Mouse (Mus musculus) intestine, embryonic 14.5 days (tissue): Measurements from ENCODE around the gene Echdc2. TPM values are rescaled to one million over a fixed set of nuclear protein-coding genes. Genes with fewer than 3 reads are reported as not detected.

ENCODE experiments used
- ATAC-seq: fragments of 200-750 bp; cut with Nextera tagmentation; replicated peaks from 2 replicates; pipeline ENCODE4 v1.8.0; 2017; ENCODE audit warnings: low read depth, moderate number of reproducible peaks, moderate TSS enrichment, moderate library complexity; ENCODE audit not compliant: low FRiP score, low TSS enrichment
- DNase-seq: peaks from one replicate; pipeline ENCODE4 v3.0.0-alpha.2; 2018; ENCODE audit warnings: low spot score
- H3K27ac ChIP-seq: fragments of 300-500 bp; sonication (generic); 2 replicates; pipeline ENCODE4 v1.5.1; 2014; ENCODE audit warnings: low read depth, mild to moderate bottlenecking, control low read depth
- H3K27me3 ChIP-seq: fragments of 300-500 bp; sonication (generic); replicated peaks from 2 replicates; pipeline ENCODE4 v1.6.1; 2014; ENCODE audit warnings: low read length, control low read depth; ENCODE audit not compliant: control insufficient read depth, insufficient read depth
- H3K36me3 ChIP-seq: fragments of 300-500 bp; sonication (generic); 2 replicates; pipeline ENCODE4 v1.6.1; 2014; ENCODE audit warnings: low read length, control low read depth; ENCODE audit not compliant: control insufficient read depth, insufficient read depth
- H3K4me1 ChIP-seq: fragments of 300-500 bp; sonication (generic); replicated peaks from 2 replicates; pipeline ENCODE4 v1.6.1; 2014; ENCODE audit warnings: low read length, control low read depth, mixed read lengths; ENCODE audit not compliant: control insufficient read depth, insufficient read depth
- H3K4me2 ChIP-seq: fragments of 300-500 bp; sonication (generic); 2 replicates; pipeline ENCODE4 v1.6.1; 2014; ENCODE audit warnings: low read length
- H3K4me3 ChIP-seq: fragments of 300-500 bp; sonication (generic); 2 replicates; pipeline ENCODE4 v1.5.1; 2014; ENCODE audit warnings: low read depth, low read length, control low read depth, mixed read lengths
- H3K9ac ChIP-seq: fragments of 300-500 bp; sonication (generic); 2 replicates; pipeline ENCODE4 v1.6.1; 2014; ENCODE audit warnings: mild to moderate bottlenecking, low read length
- H3K9me3 ChIP-seq: fragments of 300-500 bp; sonication (generic); 2 replicates; pipeline ENCODE4 v1.6.1; 2016; ENCODE audit warnings: low read length, control low read depth; ENCODE audit not compliant: control insufficient read depth
- WGBS: fragments of 180-500 bp; shearing (Covaris S2); extraction: QIAGEN DNeasy Blood & Tissue Kit; methylation state at CpG from one replicate; pipeline ENCODE4 v1.1.7; 2014; 5-methylcytosine and 5-hydroxymethylcytosine counted together
- polyA plus RNA-seq: library from polyadenylated mRNA; unstranded; fragments of >200 nt; fragmentation: Nextera tagmentation; extraction: Ambion mirVana; gene quantifications from 2 replicates; pipeline ENCODE4 v1.2.1, GENCODE M21; 2014

The Echdc2 gene
- polyA plus RNA-seq: 40.2 and 44.0 TPM in 2 replicates

DNA sequence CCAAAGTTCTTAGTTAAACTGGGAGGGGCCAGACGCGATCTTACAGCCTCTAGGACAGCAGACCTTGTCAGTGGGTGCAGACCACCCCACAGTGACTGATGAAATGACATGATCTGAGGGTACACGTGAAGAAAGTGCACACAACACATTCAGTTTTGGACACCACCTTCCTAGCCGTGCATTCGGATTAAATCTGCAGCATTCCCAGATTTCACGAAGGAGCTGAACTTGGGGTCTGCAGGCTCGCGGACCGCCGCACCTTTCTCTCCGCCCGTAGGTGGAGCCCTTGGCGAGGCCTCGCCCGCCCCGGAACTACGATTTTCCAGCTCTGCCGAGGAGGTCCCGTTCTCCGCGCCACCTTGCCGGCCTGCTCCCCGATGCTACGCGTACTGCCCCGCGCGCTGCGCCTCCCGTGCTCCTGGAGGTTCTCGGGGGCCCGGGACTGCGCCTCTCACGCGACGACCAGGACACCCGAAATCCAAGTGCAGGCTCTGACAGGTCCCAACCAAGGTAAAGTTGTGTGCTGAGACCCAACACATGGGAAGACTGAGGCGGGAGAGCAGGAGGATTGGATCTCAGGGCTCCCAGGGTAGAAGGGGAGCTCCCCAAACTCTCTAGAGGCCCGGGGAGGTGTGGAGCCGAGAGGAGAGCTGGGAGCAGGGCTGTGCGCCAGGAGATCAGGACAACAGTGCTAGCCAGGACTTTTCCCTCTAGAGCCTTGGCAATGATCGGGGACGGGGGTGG lies at the start of gene Echdc2:
Gene Echdc2 (plus strand): TSS at position 286 of the 744 bp plus-strand sequence.
- H3K4me3 ChIP-seq: peak within 1 kb of the TSS; percentile 69
- H3K4me1 ChIP-seq: no peaks in the 10 kb centered on the region
- ATAC-seq: peak; percentile 78
- H3K36me3 ChIP-seq: no peaks in the 10 kb centered on the region
- peak; percentile 86 for DNase-seq
- WGBS: 1% methylated on average over 43 of the region's 43 CpGs
- no peak within 1 kb of the TSS for H3K27ac ChIP-seq
- peak within 1 kb of the TSS; percentile 64 for H3K9ac ChIP-seq
- H3K27me3 ChIP-seq: no peaks in the 10 kb centered on the region
- H3K4me2 ChIP-seq: peak within 1 kb of the TSS; percentile 97
- no peaks in the 10 kb centered on the region for H3K9me3 ChIP-seq

GRCm38 (mm10) chr4:108116466-108116865 lies 48.8 kb upstream of the Echdc2 start:
- H3K36me3 ChIP-seq: 0 out of 2 replicates have a peak, but pooled peaks cover 3% of the 10 kb centered on the region
- no peak for DNase-seq
- H3K9me3 ChIP-seq: no peaks in the 10 kb centered on the region
- no peaks in the 10 kb centered on the region for H3K4me1 ChIP-seq
- no peak overlapping the region for H3K27ac ChIP-seq
- H3K4me2 ChIP-seq: no peak overlapping the region
- H3K27me3 ChIP-seq: no peaks in the 10 kb centered on the region
- no peak for ATAC-seq
- no peak overlapping the region for H3K9ac ChIP-seq
- H3K4me3 ChIP-seq: no peak overlapping the region
- 91% methylated on average over 2 of the region's 2 CpGs for WGBS

DNA sequence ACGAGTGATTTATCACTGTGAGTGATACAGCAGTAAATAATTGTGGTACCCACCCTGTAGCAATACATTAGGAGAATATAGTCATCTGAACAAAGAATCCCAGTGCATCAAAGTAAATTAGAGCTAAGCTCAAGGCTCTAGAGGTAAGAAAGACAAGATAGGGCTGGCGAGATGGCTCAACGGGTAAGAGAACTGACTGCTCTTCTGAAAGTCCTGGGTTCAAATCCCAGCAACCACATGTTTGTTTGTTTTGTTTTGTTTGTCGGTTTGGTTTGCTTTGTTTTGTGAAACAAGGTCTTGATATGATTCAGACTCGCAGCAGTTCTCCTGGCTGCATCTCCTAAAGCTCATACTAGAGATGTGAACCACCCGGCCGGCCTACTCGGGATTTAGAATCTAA lies 47.7 kb upstream of the Echdc2 start:
- H3K4me3 ChIP-seq: no peak overlapping the region
- no peaks in the 10 kb centered on the region for H3K36me3 ChIP-seq
- DNase-seq (no peak), ATAC-seq (no peak)
- no peaks in the 10 kb centered on the region for H3K27me3 ChIP-seq
- no peak overlapping the region for H3K27ac ChIP-seq
- H3K9ac ChIP-seq: no peak overlapping the region
- no peak overlapping the region for H3K4me2 ChIP-seq
- H3K9me3 ChIP-seq: no peaks in the 10 kb centered on the region
- 91% methylated on average over 8 of the region's 8 CpGs for WGBS
- no peaks in the 10 kb centered on the region for H3K4me1 ChIP-seq

DNA sequence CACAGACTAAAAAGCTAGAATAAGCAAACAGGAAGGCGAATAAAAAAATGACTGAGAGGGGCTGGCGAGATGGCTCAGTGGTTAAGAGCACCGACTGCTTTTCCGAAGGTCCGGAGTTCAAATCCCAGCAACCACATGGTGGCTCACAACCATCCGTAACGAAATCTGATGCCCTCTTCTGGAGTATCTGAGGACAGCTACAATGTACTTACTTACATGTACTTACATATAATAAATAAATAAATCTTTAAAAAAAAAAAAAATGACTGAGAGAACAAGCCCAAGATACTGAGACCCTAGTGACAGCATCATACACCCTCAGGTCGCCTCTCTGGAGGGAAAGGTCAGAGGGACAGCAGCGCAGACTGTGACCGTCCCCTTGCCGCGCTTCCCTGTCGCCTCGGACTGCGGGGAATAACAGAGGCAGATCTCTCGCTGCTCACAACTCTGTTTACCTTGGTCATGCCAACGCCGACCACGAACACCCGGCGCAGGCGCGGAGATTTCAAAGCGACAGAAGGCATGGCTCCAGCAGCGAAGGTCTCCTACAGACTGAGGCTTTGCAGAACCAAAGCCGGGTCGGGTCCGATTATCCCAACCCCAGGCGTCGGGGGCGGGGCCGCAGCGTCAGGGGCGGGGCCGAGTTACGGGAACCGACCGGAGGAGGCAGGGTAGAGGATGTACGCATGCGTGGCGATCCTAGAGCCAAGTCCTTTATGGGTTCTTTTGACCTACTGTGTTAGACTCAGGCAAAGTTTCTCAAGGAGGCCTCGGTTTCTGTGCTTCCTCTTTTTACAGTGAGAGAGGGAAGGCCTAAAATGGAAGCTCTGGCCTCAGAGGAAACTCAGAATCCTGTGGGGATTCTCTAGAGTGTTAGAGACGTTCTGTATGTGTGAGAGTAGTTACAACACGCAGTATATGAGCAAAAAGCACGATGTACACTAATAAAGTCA lies 47.0 kb upstream of the Echdc2 start:
- no peaks in the 10 kb centered on the region for H3K4me1 ChIP-seq
- peak overlapping the region; percentile 67 for H3K4me3 ChIP-seq
- H3K27me3 ChIP-seq: no peaks in the 10 kb centered on the region
- peak overlapping the region; percentile 62 for H3K9ac ChIP-seq
- H3K36me3 ChIP-seq: no peaks in the 10 kb centered on the region
- DNase-seq (peak; percentile 95), ATAC-seq (peak; percentile 84)
- no peaks in the 10 kb centered on the region for H3K9me3 ChIP-seq
- WGBS: 12% methylated on average over 43 of the region's 45 CpGs
- H3K4me2 ChIP-seq: peak overlapping the region; percentile 63
- H3K27ac ChIP-seq: peak overlapping the region; percentile 34; the same call in 1 of the 2 replicates

- no peak overlapping the region for H3K4me2 ChIP-seq
- DNase-seq (no peak), ATAC-seq (no peak)
- H3K36me3 ChIP-seq: no peaks in the 10 kb centered on the region
- H3K9ac ChIP-seq: no peak overlapping the region
- H3K4me3 ChIP-seq: no peak overlapping the region
- H3K27ac ChIP-seq: no peak overlapping the region
- H3K9me3 ChIP-seq: no peaks in the 10 kb centered on the region
- no peaks in the 10 kb centered on the region for H3K27me3 ChIP-seq
- 100% methylated on average over 1 of the region's 1 CpGs for WGBS
- H3K4me1 ChIP-seq: no peaks in the 10 kb centered on the region
Measured at GRCm38 (mm10) chr4:108124104-108124503, 41.1 kb upstream of the Echdc2 start.

- Histone ChIP-seq H3K4me2 (no peak overlapping the region), H3K4me1 (no peaks in the 10 kb centered on the region), H3K36me3 (no peaks in the 10 kb centered on the region), H3K27me3 (no peaks in the 10 kb centered on the region), H3K4me3 (no peak overlapping the region), H3K9me3 (no peaks in the 10 kb centered on the region), H3K27ac (no peak overlapping the region), H3K9ac (no peak overlapping the region)
- DNase-seq (no peak), ATAC-seq (no peak)
- 87% methylated on average over 4 of the region's 4 CpGs for WGBS
Measured at GRCm38 (mm10) chr4:108126260-108126659, 39.0 kb upstream of the Echdc2 start.

DNA sequence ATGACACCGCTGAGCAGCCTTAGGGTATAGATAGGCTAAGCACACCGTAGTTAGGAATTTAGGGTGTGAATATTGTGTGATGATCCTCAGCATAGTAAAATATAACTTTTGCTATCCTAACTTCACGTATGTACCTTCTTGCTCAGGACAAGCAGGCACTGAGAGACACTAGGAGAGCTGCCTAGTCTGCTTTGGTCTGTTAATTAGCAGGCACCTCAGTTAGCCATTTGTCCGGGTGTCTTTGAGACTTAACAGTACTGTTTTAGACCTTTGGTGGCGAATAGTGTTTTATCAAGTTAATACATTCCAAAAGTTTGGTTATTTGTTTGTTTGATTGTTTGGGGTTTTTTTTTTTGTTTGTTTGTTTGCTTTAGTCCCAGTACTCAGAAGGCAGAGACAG lies 37.7 kb upstream of the Echdc2 start:
- DNase-seq (no peak), ATAC-seq (no peak)
- no peak overlapping the region for H3K27ac ChIP-seq
- H3K9ac ChIP-seq: no peak overlapping the region
- no peak overlapping the region for H3K4me2 ChIP-seq
- no peaks in the 10 kb centered on the region for H3K36me3 ChIP-seq
- H3K27me3 ChIP-seq: no peaks in the 10 kb centered on the region
- H3K4me1 ChIP-seq: no peaks in the 10 kb centered on the region
- no peaks in the 10 kb centered on the region for H3K9me3 ChIP-seq
- no peak overlapping the region for H3K4me3 ChIP-seq
- WGBS: 88% methylated on average over 5 of the region's 5 CpGs

DNA sequence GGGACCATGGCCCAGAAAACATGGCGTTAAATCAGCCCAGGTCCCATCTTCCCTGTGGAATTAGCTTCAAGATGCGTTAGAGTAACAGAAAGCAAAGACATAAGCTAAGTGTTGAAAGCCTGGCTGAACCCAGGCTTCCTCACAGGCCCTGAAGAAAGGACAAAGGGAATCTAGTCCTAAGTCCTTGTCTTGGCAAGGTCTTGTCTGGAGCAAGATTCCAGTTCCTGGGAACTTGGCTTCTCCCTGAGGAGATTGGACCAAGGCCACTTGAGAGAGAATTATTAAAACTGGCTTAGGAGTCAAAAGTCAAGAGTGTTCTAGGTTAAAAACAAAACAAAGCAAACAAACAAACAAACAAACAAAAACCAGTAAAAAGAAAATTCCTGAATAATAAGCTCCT lies 36.9 kb upstream of the Echdc2 start:
- Histone ChIP-seq H3K9ac (no peak overlapping the region), H3K4me3 (no peak overlapping the region), H3K36me3 (no peaks in the 10 kb centered on the region), H3K27ac (no peak overlapping the region), H3K9me3 (no peaks in the 10 kb centered on the region), H3K27me3 (no peaks in the 10 kb centered on the region), H3K4me1 (no peaks in the 10 kb centered on the region), H3K4me2 (no peak overlapping the region)
- WGBS: 90% methylated on average over 2 of the region's 2 CpGs
- DNase-seq (no peak), ATAC-seq (no peak)
